Mouse (Mus musculus) G1E (cell line): ENCODE data around the gene Tbc1d22a. TPM values are rescaled to one million over a fixed set of nuclear protein-coding genes. Genes with fewer than 3 reads are reported as not detected.

Experiments used
- ATAC-seq: 2 replicates; pipeline ENCODE4 v1.8.0; 2016; ENCODE audit warnings: mild to moderate bottlenecking; ENCODE audit not compliant: insufficient number of reproducible peaks, poor library complexity, low FRiP score, severe bottlenecking; ENCODE audit errors: extremely low read depth
- DNase-seq: peaks from one replicate; pipeline ENCODE4 v3.0.0; 2012; ENCODE audit warnings: low spot score
- H3K27me3 ChIP-seq: 2 replicates; pipeline ENCODE4 v1.6.1; 2012; ENCODE audit warnings: mild to moderate bottlenecking, low read length, inconsistent platforms; ENCODE audit not compliant: insufficient read depth
- H3K36me3 ChIP-seq: replicated peaks from 2 replicates; pipeline ENCODE3; 2012; ENCODE audit warnings: mild to moderate bottlenecking, inconsistent platforms
- H3K4me1 ChIP-seq: 2 replicates; pipeline ENCODE4 v1.6.1; 2012; ENCODE audit warnings: low read depth, low read length, inconsistent platforms, mixed read lengths; ENCODE audit not compliant: insufficient read depth
- H3K4me3 ChIP-seq: 2 replicates; pipeline ENCODE4 v1.5.1; 2012; ENCODE audit warnings: low read depth, mild to moderate bottlenecking, inconsistent platforms, low read length, moderate library complexity, mixed read lengths
- H3K9me3 ChIP-seq: replicated peaks from 2 replicates; pipeline ENCODE4 v1.6.1; 2012; ENCODE audit warnings: inconsistent platforms
- CTCF ChIP-seq: IDR thresholded peaks from 2 replicates; pipeline ENCODE4 v1.5.1; 2012; ENCODE audit warnings: low read depth, low read length, inconsistent platforms, mixed read lengths
- GATA1 ChIP-seq: IDR thresholded peaks from 2 replicates; pipeline ENCODE4 v1.6.1; 2012; ENCODE audit warnings: borderline replicate concordance, low read length, inconsistent platforms, mixed read lengths
- GATA2 ChIP-seq: IDR thresholded peaks from 2 replicates; pipeline ENCODE4 v1.6.1; 2012; ENCODE audit warnings: low read depth, low read length, inconsistent platforms, borderline replicate concordance
- POLR2AphosphoS5 ChIP-seq: IDR thresholded peaks from 2 replicates; pipeline ENCODE4 v1.6.1; 2012; ENCODE audit warnings: low read depth, low read length, inconsistent platforms; ENCODE audit not compliant: insufficient replicate concordance
- TAL1 ChIP-seq: conservative IDR thresholded peaks from 2 replicates; pipeline ENCODE4 v1.6.1; 2012; ENCODE audit warnings: low read depth, low read length, inconsistent platforms, mixed read lengths
- polyA plus RNA-seq: library from polyadenylated mRNA; stranded (reverse); fragments of >175 nt; gene quantifications from 2 replicates; pipeline ENCODE4 v1.2.3, GENCODE M21; 2012
- total RNA-seq, 2 experiments: library from RNA; stranded (forward) in 1 of 2; stranded (reverse) in 1 of 2; fragments of 200-1000 nt in 1 of 2; fragments of >200 nt in 1 of 2; fragmentation: Nextera tagmentation in 1 of 2; gene quantifications; 2 replicates each; pipeline ENCODE4 v1.2.3; 2014 to 2017

Tbc1d22a gene
- total and polyA plus RNA-seq, 3 experiments, result 11.5 to 13.6 (median 11.9) TPM

DNA sequence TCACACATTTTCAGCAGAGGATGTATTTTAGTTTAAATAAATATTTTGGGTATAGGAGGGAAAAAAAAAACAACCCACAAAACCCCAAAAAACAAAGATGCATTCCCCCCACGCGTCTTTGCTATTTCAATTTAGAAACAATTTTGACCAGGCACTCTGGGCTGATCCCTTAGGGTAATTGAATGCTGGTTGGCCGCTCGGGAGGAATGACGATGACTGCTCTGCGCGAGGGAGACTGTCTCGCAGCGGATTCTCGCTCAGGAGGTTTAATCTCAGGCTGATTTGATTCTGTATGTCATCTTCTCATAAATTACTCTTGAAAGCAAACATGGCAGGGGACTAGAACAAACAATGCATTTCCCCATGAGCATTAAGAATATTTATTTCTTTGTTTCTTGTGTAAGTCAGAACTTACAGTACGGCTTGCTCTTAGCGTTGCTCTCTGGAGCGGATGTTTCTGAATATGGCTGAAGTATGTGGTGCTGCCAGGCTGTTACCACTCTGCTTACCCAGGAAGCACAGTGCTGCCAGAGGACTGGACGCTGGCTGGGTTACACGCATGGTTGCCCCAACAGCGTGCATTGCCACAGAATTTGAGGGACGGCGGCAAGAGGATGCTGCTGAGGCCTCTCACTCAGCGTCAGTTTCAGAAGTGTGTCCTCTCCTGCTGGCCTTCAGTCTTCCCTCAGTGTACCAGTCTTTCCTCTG, 106.7 kb downstream of the Tbc1d22a start:
- ATAC-seq (no peak), DNase-seq (no peak)
- H3K27me3 ChIP-seq, result no peaks in the 10 kb centered on the region
- no peaks in the 10 kb centered on the region for H3K9me3 ChIP-seq
- H3K4me1 ChIP-seq, result no peaks in the 10 kb centered on the region
- peaks cover 43% of the 10 kb centered on the region for H3K36me3 ChIP-seq
- no peak overlapping the region for H3K4me3 ChIP-seq
- TF ChIP-seq GATA2 (no peak), GATA1 (no peak), POLR2AphosphoS5 (no peak), TAL1 (no peak), CTCF (no peak)

DNA sequence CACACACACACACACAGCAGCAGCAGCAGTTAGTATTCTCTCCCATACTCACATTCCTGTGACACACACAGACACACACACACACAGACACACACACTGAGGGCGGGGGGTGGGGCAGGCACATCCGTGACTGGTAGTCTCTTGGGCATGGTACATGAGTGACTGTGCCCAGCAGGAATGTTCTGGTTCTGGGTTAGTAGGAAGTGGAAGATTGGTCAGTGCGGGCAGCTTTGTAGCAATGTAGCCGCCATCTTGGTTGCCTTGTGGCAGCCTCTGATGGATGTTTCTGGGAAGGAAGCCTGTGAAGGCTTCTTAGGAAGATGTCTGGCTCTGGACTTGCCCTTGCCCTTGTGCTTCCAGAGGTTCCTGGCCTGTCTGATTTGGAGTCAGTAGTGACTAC, 112.1 kb downstream of the Tbc1d22a start:
- Histone ChIP-seq H3K4me1 (no peaks in the 10 kb centered on the region), H3K36me3 (peaks cover 35% of the 10 kb centered on the region), H3K4me3 (no peak overlapping the region), H3K27me3 (no peaks in the 10 kb centered on the region), H3K9me3 (no peaks in the 10 kb centered on the region)
- TF ChIP-seq CTCF (no peak), GATA2 (no peak), POLR2AphosphoS5 (no peak), TAL1 (no peak)
- DNase-seq, result no peak
- ATAC-seq, result no peak

DNA sequence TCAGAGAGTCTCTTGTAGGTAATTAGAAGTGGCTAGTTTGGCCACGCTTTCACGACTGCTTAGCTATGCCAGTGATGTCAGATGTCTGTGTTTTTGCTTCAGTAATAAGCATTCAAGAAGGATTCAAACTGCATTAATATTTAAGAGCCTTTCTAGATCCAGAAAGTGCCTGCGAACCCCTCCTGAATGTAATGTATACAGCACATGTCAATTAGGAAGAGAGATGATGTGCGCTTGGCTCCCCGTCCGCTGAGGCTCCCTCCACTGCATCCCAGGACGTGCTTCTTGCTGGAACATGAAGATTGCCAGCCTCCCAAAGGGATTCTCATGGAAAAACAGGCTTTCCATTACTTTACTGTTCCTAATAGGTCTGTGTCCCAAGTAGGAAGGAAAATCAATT, 115.7 kb downstream of the Tbc1d22a start:
- Histone ChIP-seq H3K36me3 (peaks cover 46% of the 10 kb centered on the region), H3K4me1 (no peaks in the 10 kb centered on the region), H3K9me3 (no peaks in the 10 kb centered on the region), H3K27me3 (no peaks in the 10 kb centered on the region), H3K4me3 (no peak overlapping the region)
- ATAC-seq (no peak), DNase-seq (no peak)
- TF ChIP-seq CTCF (no peak), GATA2 (no peak), GATA1 (no peak), TAL1 (no peak), POLR2AphosphoS5 (no peak)

DNA sequence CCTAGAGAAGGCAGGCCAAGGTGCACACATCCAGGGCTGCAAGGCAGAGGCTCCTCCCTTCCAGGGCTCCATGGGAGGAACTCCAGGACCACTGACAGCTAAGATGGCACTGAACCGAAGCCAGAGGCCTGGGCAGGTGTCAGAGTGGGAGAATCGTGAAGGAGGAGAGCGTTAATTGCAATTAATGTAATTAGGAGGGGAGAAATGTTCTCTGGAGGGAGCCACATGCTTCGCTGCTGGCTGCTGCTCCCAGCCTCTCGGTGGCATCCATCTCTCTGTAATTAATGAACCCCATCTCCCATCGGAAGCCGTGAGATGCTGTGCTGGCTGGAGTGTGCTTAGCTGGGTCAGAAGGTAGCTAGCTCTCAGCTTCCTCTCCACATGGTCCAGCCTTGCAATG, 116.2 kb downstream of the Tbc1d22a start:
- TF ChIP-seq CTCF (no peak), TAL1 (no peak), GATA1 (no peak), GATA2 (no peak), POLR2AphosphoS5 (no peak)
- Histone ChIP-seq H3K4me1 (no peaks in the 10 kb centered on the region), H3K9me3 (no peaks in the 10 kb centered on the region), H3K4me3 (no peak overlapping the region), H3K36me3 (peaks cover 48% of the 10 kb centered on the region), H3K27me3 (no peaks in the 10 kb centered on the region)
- ATAC-seq (no peak), DNase-seq (no peak)

DNA sequence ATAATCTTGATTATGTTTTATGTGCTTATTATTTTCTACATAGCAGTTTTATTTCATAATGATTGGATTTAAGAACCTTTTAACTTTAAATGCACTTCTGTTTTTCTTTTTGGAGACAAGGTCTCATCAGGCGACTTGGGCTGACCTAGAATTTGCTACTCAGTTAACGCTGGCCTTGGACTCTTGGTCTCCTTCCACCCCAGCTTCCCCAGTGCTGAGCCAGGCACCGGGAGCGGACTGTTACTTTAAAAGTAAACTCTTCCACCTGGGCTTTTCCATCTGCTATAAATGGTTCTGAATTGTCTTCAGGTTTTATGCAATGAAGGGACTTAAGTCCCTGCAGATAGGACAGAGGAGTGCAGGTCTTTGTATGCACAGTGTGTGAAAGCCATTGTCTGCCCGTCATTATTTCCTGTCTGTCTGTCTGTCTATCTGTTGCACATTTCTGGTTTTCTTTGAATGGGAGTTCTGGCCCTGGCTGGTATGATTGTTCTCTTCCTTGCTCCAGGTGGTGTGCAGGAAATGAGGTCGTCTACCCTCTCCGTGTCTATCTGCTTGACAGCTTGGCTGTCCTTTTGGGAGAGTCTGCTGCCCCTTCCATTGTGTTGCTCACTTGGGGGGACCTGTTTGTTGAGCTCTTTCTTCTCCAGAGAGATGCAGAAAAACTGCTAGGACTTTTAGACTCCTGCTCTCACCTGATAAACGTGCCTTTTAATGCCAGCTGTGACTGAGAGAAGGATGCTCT, 117.4 kb downstream of the Tbc1d22a start:
- DNase-seq (no peak), ATAC-seq (no peak)
- no peaks in the 10 kb centered on the region for H3K4me1 ChIP-seq
- H3K36me3 ChIP-seq, result peaks cover 55% of the 10 kb centered on the region
- TF ChIP-seq POLR2AphosphoS5, result no peak
- TF ChIP-seq GATA1, result no peak
- TF ChIP-seq CTCF, result no peak
- no peak for TF ChIP-seq TAL1
- no peak for TF ChIP-seq GATA2
- no peaks in the 10 kb centered on the region for H3K27me3 ChIP-seq
- H3K9me3 ChIP-seq, result no peaks in the 10 kb centered on the region
- no peak overlapping the region for H3K4me3 ChIP-seq

DNA sequence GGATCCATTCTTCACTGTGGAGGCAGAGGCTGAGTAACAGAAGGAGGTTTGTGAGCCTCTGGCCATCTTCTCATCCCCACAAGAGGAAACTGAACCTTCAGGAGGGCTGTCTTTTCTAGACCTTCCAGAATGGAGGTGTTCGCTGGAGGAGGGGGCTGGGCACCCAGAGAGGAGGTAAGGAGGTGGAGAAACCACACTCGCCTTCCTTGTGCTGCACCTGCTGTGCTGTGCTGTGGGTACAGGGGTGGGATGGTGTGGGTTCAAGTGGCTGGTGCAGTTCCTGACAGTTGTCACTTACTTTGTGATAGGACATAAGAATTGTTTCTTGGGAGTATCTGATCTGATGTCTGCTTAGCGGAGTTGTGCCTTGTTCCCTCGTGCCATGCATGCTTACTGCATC, 118.9 kb downstream of the Tbc1d22a start:
- no peaks in the 10 kb centered on the region for H3K4me1 ChIP-seq
- H3K4me3 ChIP-seq, result no peak overlapping the region
- DNase-seq (no peak), ATAC-seq (no peak)
- TF ChIP-seq TAL1, result no peak
- no peak for TF ChIP-seq GATA2
- no peak for TF ChIP-seq GATA1
- TF ChIP-seq CTCF, result no peak
- no peaks in the 10 kb centered on the region for H3K27me3 ChIP-seq
- no peaks in the 10 kb centered on the region for H3K9me3 ChIP-seq
- peaks cover 62% of the 10 kb centered on the region for H3K36me3 ChIP-seq
